Mouse (Mus musculus) ES-Bruce4 (cell line): Measurements from ENCODE around the gene Cdh18.

ENCODE experiments used
- CTCF ChIP-seq: IDR thresholded peaks from one replicate; pipeline ENCODE4 v1.8.1; 2011; ENCODE audit warnings: low read depth, low read length
- EP300 ChIP-seq: IDR thresholded peaks from 2 replicates; pipeline ENCODE4 v1.6.1; 2011; ENCODE audit warnings: low read depth, low read length; ENCODE audit not compliant: insufficient read depth
- POLR2A ChIP-seq: IDR thresholded peaks from one replicate; pipeline ENCODE4 v1.8.1; 2011; ENCODE audit warnings: low read length; ENCODE audit not compliant: insufficient read depth

GRCm38 (mm10) chr15:22733039-22733438 is 184.2 kb downstream of the Cdh18 start:
- TF ChIP-seq POLR2A (no peak), CTCF (no peak), EP300 (no peak)
